Mouse (Mus musculus): Measurements from ENCODE around the gene Igf2r.

Igf2r gene

GRCm38 (mm10) chr17:12668478-12669362, 100.7 kb downstream of the Igf2r start:
- no peak for DNase-seq

GRCm38 (mm10) chr17:12664156-12664555, 105.3 kb downstream of the Igf2r start:
- no peak for DNase-seq

GRCm38 (mm10) chr17:12660572-12661260, 108.7 kb downstream of the Igf2r start:
- DNase-seq: peak; percentile 11

DNA sequence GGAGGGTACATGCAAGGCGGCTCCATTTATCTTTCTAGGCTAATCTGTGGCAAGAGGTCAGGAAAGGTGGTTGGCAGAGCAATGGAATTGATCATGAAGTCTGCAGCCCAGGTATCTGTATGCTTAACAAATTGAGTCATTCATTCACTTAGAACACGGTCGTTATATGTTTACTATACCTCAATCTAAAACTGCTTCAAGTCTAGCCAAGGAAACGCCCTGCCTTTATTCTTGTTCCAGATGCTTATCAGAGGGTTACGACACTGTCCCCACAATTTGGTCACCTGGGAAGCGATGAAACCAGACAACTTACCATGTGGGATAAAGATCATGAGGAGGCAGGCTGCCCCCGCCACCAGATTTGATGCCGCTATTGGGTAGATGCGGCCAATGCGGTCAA, 110.2 kb downstream of the Igf2r start:
- DNase-seq: no peak

DNA sequence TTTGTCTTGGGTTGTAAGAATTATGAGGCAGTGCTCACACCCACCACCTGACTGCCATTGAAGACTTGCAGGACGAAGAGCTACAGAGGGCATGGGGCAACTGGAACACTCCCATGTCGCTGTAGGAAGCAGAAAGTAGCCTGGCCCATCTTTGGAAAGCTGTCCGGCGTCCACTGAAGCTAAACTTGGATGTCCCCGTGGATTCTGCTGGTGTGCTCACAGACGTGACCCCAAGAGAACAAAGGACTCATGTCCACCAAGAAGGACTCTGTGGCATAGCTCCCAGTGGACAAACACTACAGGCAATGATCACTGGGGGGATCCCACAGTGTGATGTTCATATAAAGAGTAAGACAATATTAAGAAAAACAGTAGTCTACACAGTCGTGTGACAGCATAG, 110.7 kb downstream of the Igf2r start:
- no peak for DNase-seq

GRCm38 (mm10) chr17:12655826-12656225, 113.6 kb downstream of the Igf2r start:
- DNase-seq: no peak

- DNase-seq: no peak
Observed at GRCm38 (mm10) chr17:12654061-12654460, 115.4 kb downstream of the Igf2r start.

- DNase-seq: no peak
Observed at GRCm38 (mm10) chr17:12652604-12653003, 116.9 kb downstream of the Igf2r start.

GRCm38 (mm10) chr17:12645461-12645860, 124.0 kb downstream of the Igf2r start:
- no peak for DNase-seq

GRCm38 (mm10) chr17:12641087-12641486, 128.4 kb downstream of the Igf2r start:
- DNase-seq: no peak

DNA sequence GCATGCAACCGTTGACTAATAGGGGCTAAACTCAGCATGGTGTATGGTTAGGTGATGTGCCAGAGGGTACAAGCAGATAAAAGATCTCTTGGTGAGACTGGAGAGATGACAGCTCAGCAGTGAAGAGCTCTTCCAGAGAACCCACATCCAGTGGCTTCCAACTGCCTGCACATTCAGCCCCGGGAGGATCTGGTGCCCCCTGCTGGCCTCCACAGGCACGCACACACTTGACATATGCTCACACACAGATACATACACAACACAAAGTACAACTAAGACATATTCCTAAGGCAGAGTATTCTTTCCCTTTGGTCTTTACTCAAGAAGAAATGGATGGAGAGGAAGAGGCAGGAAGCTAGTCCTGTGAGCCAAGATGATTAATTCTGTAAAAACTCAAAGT, 129.9 kb downstream of the Igf2r start:
- DNase-seq: no peak

GRCm38 (mm10) chr17:12634814-12635213, 134.7 kb downstream of the Igf2r start:
- no peak for DNase-seq

Measured in right cerebral cortex, postnatal 4 days (tissue).